Mouse (Mus musculus) heart, embryonic 14.5 days (tissue): Measurements from ENCODE around the gene Morc3. TPM values are rescaled to one million over a fixed set of nuclear protein-coding genes. Genes with fewer than 3 reads are reported as not detected.

ENCODE experiments used
- ATAC-seq: fragments of 200-750 bp; cut with Nextera tagmentation; 2 replicates; pipeline ENCODE4 v1.8.0; 2017; ENCODE audit warnings: low read depth, moderate TSS enrichment; ENCODE audit not compliant: insufficient number of reproducible peaks, insufficient read depth, low FRiP score
- H3K27ac ChIP-seq, 2 experiments: fragments of 200-500 bp in 1 of 2; fragments of 300-500 bp in 1 of 2; sonication (generic) in 1 of 2; replicated peaks in 1 of 2; 2 replicates each; pipeline ENCODE4 v1.5.1; 2012 to 2014; ENCODE audit warnings: low read depth in 2 of 2, low read length in 2 of 2, control low read depth in 1 of 2, mild to moderate bottlenecking in 1 of 2, mixed read lengths in 1 of 2; ENCODE audit not compliant: control insufficient read depth in 1 of 2, insufficient read depth in 1 of 2
- H3K27me3 ChIP-seq: fragments of 300-500 bp; sonication (generic); 2 replicates; pipeline ENCODE4 v1.6.1; 2014; ENCODE audit warnings: mild to moderate bottlenecking, low read length, control low read depth; ENCODE audit not compliant: control insufficient read depth, insufficient read depth
- H3K36me3 ChIP-seq: fragments of 300-500 bp; sonication (generic); 2 replicates; pipeline ENCODE4 v1.6.1; 2014; ENCODE audit warnings: mild to moderate bottlenecking, control low read depth, low read length, mixed read lengths; ENCODE audit not compliant: control insufficient read depth, insufficient read depth
- H3K4me1 ChIP-seq, 2 experiments: fragments of 200-500 bp in 1 of 2; fragments of 300-500 bp in 1 of 2; sonication (generic) in 1 of 2; 2 replicates each; pipeline ENCODE4 v1.6.1; 2012 to 2014; ENCODE audit warnings: low read length in 2 of 2, control low read depth in 1 of 2, mixed read lengths in 1 of 2; ENCODE audit not compliant: control insufficient read depth in 2 of 2, insufficient read depth in 2 of 2
- H3K4me2 ChIP-seq: fragments of 300-500 bp; sonication (generic); 2 replicates; pipeline ENCODE4 v1.6.1; 2014; ENCODE audit warnings: mild to moderate bottlenecking, low read length
- H3K4me3 ChIP-seq, 2 experiments: fragments of 200-500 bp in 1 of 2; fragments of 300-500 bp in 1 of 2; sonication (generic) in 1 of 2; 2 replicates each; pipeline ENCODE4 v1.5.1; 2012 to 2014; ENCODE audit warnings: low read length in 2 of 2, mild to moderate bottlenecking in 2 of 2, control low read depth in 1 of 2, low read depth in 1 of 2, moderate library complexity in 1 of 2; ENCODE audit not compliant: control insufficient read depth in 1 of 2, insufficient read depth in 1 of 2
- H3K9ac ChIP-seq: fragments of 300-500 bp; sonication (generic); 2 replicates; pipeline ENCODE4 v1.6.1; 2014; ENCODE audit warnings: mild to moderate bottlenecking, low read length
- H3K9me3 ChIP-seq: fragments of 300-500 bp; sonication (generic); 2 replicates; pipeline ENCODE4 v1.6.1; 2016; ENCODE audit warnings: low read length, control low read depth; ENCODE audit not compliant: control insufficient read depth
- WGBS: fragments of 180-500 bp; shearing (Covaris S2); extraction: QIAGEN DNeasy Blood & Tissue Kit; methylation state at CpG from one replicate; pipeline ENCODE4 v1.1.7; 2014; 5-methylcytosine and 5-hydroxymethylcytosine counted together
- polyA plus RNA-seq: library from polyadenylated mRNA; unstranded; fragments of >200 nt; fragmentation: Nextera tagmentation; extraction: Ambion mirVana; gene quantifications from 2 replicates; pipeline ENCODE4 v1.2.1, GENCODE M21; 2014

Gene Morc3
- polyA plus RNA-seq, 1 experiment from 2014 or later, result 23.8 TPM

GRCm38 (mm10) chr16:93807167-93807566 is 24.8 kb upstream of the Morc3 start:
- Histone ChIP-seq H3K36me3 (peaks cover 11% of the 10 kb centered on the region; the same call in 1 of the 2 replicates), H3K4me2 (no peak overlapping the region), H3K9me3 (peaks cover 11% of the 10 kb centered on the region), H3K27ac (no peak overlapping the region), H3K9ac (no peak overlapping the region), H3K4me1 (peaks cover 7% of the 10 kb centered on the region in 2 experiments; a peak in 2 of 4 replicates), H3K4me3 (no peak overlapping the region), H3K27me3 (no peaks in the 10 kb centered on the region)
- WGBS, result 90% methylated on average over 6 of the region's 6 CpGs
- no peak for ATAC-seq

- Histone ChIP-seq H3K9me3 (peaks cover 15% of the 10 kb centered on the region), H3K27ac (0 out of 4 replicates have a peak overlapping the region, but pooled peaks have one; percentile 6), H3K36me3 (peaks cover 11% of the 10 kb centered on the region), H3K27me3 (no peaks in the 10 kb centered on the region), H3K4me1 (peaks cover 7% of the 10 kb centered on the region in 2 experiments; a peak in 2 of 4 replicates), H3K9ac (no peak overlapping the region), H3K4me3 (no peak overlapping the region), H3K4me2 (no peak overlapping the region)
- ATAC-seq, result no peak; the same call in 1 of the 2 replicates
- 31% methylated on average over 8 of the region's 8 CpGs for WGBS
Observed at GRCm38 (mm10) chr16:93807961-93808554, 23.9 kb upstream of the Morc3 start.

GRCm38 (mm10) chr16:93815856-93816736 is 15.8 kb upstream of the Morc3 start:
- H3K27ac ChIP-seq, result peak overlapping the region; percentile 63 to 75
- peaks cover 9 to 13% of the 10 kb centered on the region in 2 experiments for H3K4me1 ChIP-seq
- no peak for ATAC-seq
- no peak overlapping the region for H3K4me3 ChIP-seq
- peaks cover 14% of the 10 kb centered on the region for H3K9me3 ChIP-seq
- H3K4me2 ChIP-seq, result peak overlapping the region; percentile 43
- no peaks in the 10 kb centered on the region for H3K27me3 ChIP-seq
- peak overlapping the region; percentile 58 for H3K9ac ChIP-seq
- H3K36me3 ChIP-seq, result peaks cover 4% of the 10 kb centered on the region
- 48% methylated on average over 20 of the region's 20 CpGs for WGBS

- no peak for ATAC-seq
- 38% methylated on average over 7 of the region's 7 CpGs for WGBS
Observed at GRCm38 (mm10) chr16:93816861-93817260, 15.1 kb upstream of the Morc3 start.

GRCm38 (mm10) chr16:93817371-93817770 is 14.6 kb upstream of the Morc3 start:
- Histone ChIP-seq H3K4me2 (no peak overlapping the region), H3K9me3 (peaks cover 7% of the 10 kb centered on the region), H3K4me1 (peaks cover 9 to 13% of the 10 kb centered on the region in 2 experiments), H3K9ac (no peak overlapping the region), H3K27me3 (no peaks in the 10 kb centered on the region), H3K36me3 (no peaks in the 10 kb centered on the region; the same call in 1 of the 2 replicates), H3K4me3 (no peak overlapping the region), H3K27ac (0 out of 4 replicates have a peak overlapping the region, but pooled peaks of 1 of the 2 experiments have one; percentile 75)
- WGBS, result 90% methylated on average over 5 of the region's 5 CpGs
- no peak for ATAC-seq

More at GRCm38 (mm10) chr16:93816861-93817260, 15.1 kb upstream of the Morc3 start:
- no peaks in the 10 kb centered on the region; the same call in 1 of the 2 replicates for H3K36me3 ChIP-seq
- no peaks in the 10 kb centered on the region for H3K27me3 ChIP-seq
- peak overlapping the region; percentile 63 to 75 for H3K27ac ChIP-seq
- peaks cover 9 to 13% of the 10 kb centered on the region in 2 experiments for H3K4me1 ChIP-seq
- peaks cover 10% of the 10 kb centered on the region for H3K9me3 ChIP-seq
- no peak overlapping the region for H3K4me3 ChIP-seq
- peak overlapping the region; percentile 43; the same call in 1 of the 2 replicates for H3K4me2 ChIP-seq
- no peak overlapping the region for H3K9ac ChIP-seq

GRCm38 (mm10) chr16:93818691-93819324 is 13.1 kb upstream of the Morc3 start:
- H3K4me2 ChIP-seq, result no peak overlapping the region
- H3K27me3 ChIP-seq, result no peaks in the 10 kb centered on the region
- no peak overlapping the region for H3K4me3 ChIP-seq
- H3K4me1 ChIP-seq, result peaks cover 9 to 13% of the 10 kb centered on the region in 2 experiments
- H3K9ac ChIP-seq, result no peak overlapping the region
- H3K36me3 ChIP-seq, result no peaks in the 10 kb centered on the region
- peaks cover 14% of the 10 kb centered on the region for H3K9me3 ChIP-seq
- 55% methylated on average over 12 of the region's 12 CpGs for WGBS
- no peak for ATAC-seq
- H3K27ac ChIP-seq, result no peak overlapping the region

- no peak overlapping the region for H3K4me2 ChIP-seq
Observed at GRCm38 (mm10) chr16:93819325-93819696, 12.6 kb upstream of the Morc3 start.

More at GRCm38 (mm10) chr16:93819325-93819696, 12.6 kb upstream of the Morc3 start:
- H3K4me3 ChIP-seq, result no peak overlapping the region
- peaks cover 9 to 13% of the 10 kb centered on the region in 2 experiments for H3K4me1 ChIP-seq
- 64% methylated on average over 4 of the region's 4 CpGs for WGBS
- peaks cover 19% of the 10 kb centered on the region for H3K9me3 ChIP-seq
- H3K27me3 ChIP-seq, result no peaks in the 10 kb centered on the region
- no peak for ATAC-seq
- no peak overlapping the region for H3K27ac ChIP-seq
- H3K36me3 ChIP-seq, result no peaks in the 10 kb centered on the region
- H3K9ac ChIP-seq, result no peak overlapping the region
